Mouse (Mus musculus) spleen, postnatal 4 days (tissue): ENCODE results near the gene BC016579.
A peak's percentile ranks its signal among the peaks of the same experiment; 100 is the strongest.

Source experiments
- DNase-seq, 2 experiments: peaks; one replicate each; pipeline ENCODE4 v3.0.0; 2022; ENCODE audit warnings: low spot score in 2 of 2

Gene BC016579

GRCm38 (mm10) chr16:45653934-45654332 lies at the start of gene BC016579:
BC016579 (minus strand) TSS chr16:45654068.
- peak in 1 of 2 experiments; percentile 63 for DNase-seq

GRCm38 (mm10) chr16:45699301-45699700 lies 45.4 kb upstream of the BC016579 start:
- DNase-seq: no peak

GRCm38 (mm10) chr16:45697996-45698395 lies 44.1 kb upstream of the BC016579 start:
- DNase-seq: no peak

GRCm38 (mm10) chr16:45695445-45696160 lies 41.7 kb upstream of the BC016579 start:
- DNase-seq: no peak

- no peak for DNase-seq
These were observed 39.7 kb upstream of the BC016579 start, which contains the start of gene Tmprss7 for GRCm38 (mm10) chr16:45693558-45693957. Tmprss7 (minus strand) TSS chr16:45693658.

GRCm38 (mm10) chr16:45692851-45693250 lies 39.0 kb upstream of the BC016579 start:
- DNase-seq: no peak

GRCm38 (mm10) chr16:45690178-45690577 lies 36.3 kb upstream of the BC016579 start:
- no peak for DNase-seq

GRCm38 (mm10) chr16:45686833-45687232 lies 33.0 kb upstream of the BC016579 start:
- DNase-seq: no peak

GRCm38 (mm10) chr16:45685295-45685694 lies 31.4 kb upstream of the BC016579 start:
- no peak for DNase-seq

- peak; percentile 37 to 75 for DNase-seq
These were observed 30.9 kb upstream of the BC016579 start for GRCm38 (mm10) chr16:45684815-45685214.

GRCm38 (mm10) chr16:45676462-45676861 lies 22.6 kb upstream of the BC016579 start:
- no peak for DNase-seq

- DNase-seq: no peak
These were observed 16.1 kb upstream of the BC016579 start for GRCm38 (mm10) chr16:45670005-45670404.

- DNase-seq: no peak
These were observed 14.3 kb upstream of the BC016579 start for GRCm38 (mm10) chr16:45668178-45668577.

GRCm38 (mm10) chr16:45666136-45666535 lies 12.3 kb upstream of the BC016579 start:
- DNase-seq: no peak

GRCm38 (mm10) chr16:45662381-45662780 lies 8.5 kb upstream of the BC016579 start:
- no peak for DNase-seq

- no peak for DNase-seq
These were observed 5.7 kb upstream of the BC016579 start for GRCm38 (mm10) chr16:45659596-45659995.

GRCm38 (mm10) chr16:45658248-45658647 lies 4.4 kb upstream of the BC016579 start:
- no peak for DNase-seq

- DNase-seq: no peak
These were observed 3.8 kb upstream of the BC016579 start for GRCm38 (mm10) chr16:45657574-45658159.

- no peak for DNase-seq
These were observed 597 bp upstream of the BC016579 start for GRCm38 (mm10) chr16:45654465-45654864.

GRCm38 (mm10) chr16:45653009-45653933 lies 597 bp downstream of the BC016579 start:
- DNase-seq: no peak

- DNase-seq: no peak
These were observed 2.4 kb downstream of the BC016579 start for GRCm38 (mm10) chr16:45651497-45651896.

- no peak for DNase-seq
These were observed 9.5 kb downstream of the BC016579 start for GRCm38 (mm10) chr16:45644380-45644779.
